Mouse (Mus musculus): ENCODE results near the gene Vegfb. TPM values are rescaled to one million over a fixed set of nuclear protein-coding genes. Genes with fewer than 3 reads are reported as not detected.

Vegfb gene
- total RNA-seq, 1 experiment from 2014 or later = 9.2 TPM

GRCm38 (mm10) chr19:6977759-6978638 lies 9.5 kb downstream of the Vegfb start:
- no peak for ATAC-seq (replicated peaks in 1 of 2; ENCODE audit: insufficient read depth in 1 of 2, low FRiP score in 2 of 2, low TSS enrichment in 1 of 2, low read depth in 1 of 2, poor library complexity in 2 of 2, severe bottlenecking in 2 of 2)

GRCm38 (mm10) chr19:6975537-6976521 lies 11.6 kb downstream of the Vegfb start, which contains the start of gene Plcb3:
Gene Plcb3, minus strand, starts transcription at chr19:6976470.
- ATAC-seq (replicated peaks in 1 of 2; ENCODE audit: insufficient read depth in 1 of 2, low FRiP score in 2 of 2, low TSS enrichment in 1 of 2, low read depth in 1 of 2, poor library complexity in 2 of 2, severe bottlenecking in 2 of 2) = 0 out of 4 replicates have a peak, but pooled peaks have one; percentile 2 to 8

- ATAC-seq (replicated peaks in 1 of 2; ENCODE audit: insufficient read depth in 1 of 2, low FRiP score in 2 of 2, low TSS enrichment in 1 of 2, low read depth in 1 of 2, poor library complexity in 2 of 2, severe bottlenecking in 2 of 2) = peak; percentile 55 to 61
Observed at GRCm38 (mm10) chr19:6974211-6975205, 12.9 kb downstream of the Vegfb start, which contains the start of gene Ppp1r14b. Gene Ppp1r14b, plus strand, starts transcription at chr19:6974968.

GRCm38 (mm10) chr19:6973581-6974190 lies 13.8 kb downstream of the Vegfb start:
- ATAC-seq (replicated peaks in 1 of 2; ENCODE audit: insufficient read depth in 1 of 2, low FRiP score in 2 of 2, low TSS enrichment in 1 of 2, low read depth in 1 of 2, poor library complexity in 2 of 2, severe bottlenecking in 2 of 2) = no peak

GRCm38 (mm10) chr19:6972247-6972917 lies 15.1 kb downstream of the Vegfb start:
- no peak for ATAC-seq (replicated peaks in 1 of 2; ENCODE audit: insufficient read depth in 1 of 2, low FRiP score in 2 of 2, low TSS enrichment in 1 of 2, low read depth in 1 of 2, poor library complexity in 2 of 2, severe bottlenecking in 2 of 2)

- ATAC-seq (replicated peaks in 1 of 2; ENCODE audit: insufficient read depth in 1 of 2, low FRiP score in 2 of 2, low TSS enrichment in 1 of 2, low read depth in 1 of 2, poor library complexity in 2 of 2, severe bottlenecking in 2 of 2) = no peak
Observed at GRCm38 (mm10) chr19:6971644-6972043, 15.8 kb downstream of the Vegfb start.

- no peak for ATAC-seq (replicated peaks in 1 of 2; ENCODE audit: insufficient read depth in 1 of 2, low FRiP score in 2 of 2, low TSS enrichment in 1 of 2, low read depth in 1 of 2, poor library complexity in 2 of 2, severe bottlenecking in 2 of 2)
Observed at GRCm38 (mm10) chr19:6970460-6971085, 16.9 kb downstream of the Vegfb start.

GRCm38 (mm10) chr19:6969665-6970381 lies 17.6 kb downstream of the Vegfb start:
- ATAC-seq (replicated peaks in 1 of 2; ENCODE audit: insufficient read depth in 1 of 2, low FRiP score in 2 of 2, low TSS enrichment in 1 of 2, low read depth in 1 of 2, poor library complexity in 2 of 2, severe bottlenecking in 2 of 2) = peak in 1 of 2 experiments; percentile 18; a peak in 1 of 4 replicates

- ATAC-seq (replicated peaks in 1 of 2; ENCODE audit: insufficient read depth in 1 of 2, low FRiP score in 2 of 2, low TSS enrichment in 1 of 2, low read depth in 1 of 2, poor library complexity in 2 of 2, severe bottlenecking in 2 of 2) = no peak
Observed at GRCm38 (mm10) chr19:6969291-6969664, 18.2 kb downstream of the Vegfb start.

GRCm38 (mm10) chr19:6968491-6969271 lies 18.8 kb downstream of the Vegfb start:
- no peak for ATAC-seq (replicated peaks in 1 of 2; ENCODE audit: insufficient read depth in 1 of 2, low FRiP score in 2 of 2, low TSS enrichment in 1 of 2, low read depth in 1 of 2, poor library complexity in 2 of 2, severe bottlenecking in 2 of 2)

- no peak for ATAC-seq (replicated peaks in 1 of 2; ENCODE audit: insufficient read depth in 1 of 2, low FRiP score in 2 of 2, low TSS enrichment in 1 of 2, low read depth in 1 of 2, poor library complexity in 2 of 2, severe bottlenecking in 2 of 2)
Observed at GRCm38 (mm10) chr19:6956461-6956860, 31.0 kb downstream of the Vegfb start.

- no peak for ATAC-seq (replicated peaks in 1 of 2; ENCODE audit: insufficient read depth in 1 of 2, low FRiP score in 2 of 2, low TSS enrichment in 1 of 2, low read depth in 1 of 2, poor library complexity in 2 of 2, severe bottlenecking in 2 of 2)
Observed at GRCm38 (mm10) chr19:6955424-6955823, 32.0 kb downstream of the Vegfb start.

GRCm38 (mm10) chr19:6954046-6954445 lies 33.4 kb downstream of the Vegfb start:
- no peak for ATAC-seq (replicated peaks in 1 of 2; ENCODE audit: insufficient read depth in 1 of 2, low FRiP score in 2 of 2, low TSS enrichment in 1 of 2, low read depth in 1 of 2, poor library complexity in 2 of 2, severe bottlenecking in 2 of 2)

- ATAC-seq (replicated peaks in 1 of 2; ENCODE audit: insufficient read depth in 1 of 2, low FRiP score in 2 of 2, low TSS enrichment in 1 of 2, low read depth in 1 of 2, poor library complexity in 2 of 2, severe bottlenecking in 2 of 2) = no peak
Observed at GRCm38 (mm10) chr19:6952712-6953037, 34.8 kb downstream of the Vegfb start.
